Mouse (Mus musculus) neural tube, embryonic 12.5 days (tissue): ENCODE results near the gene Vstm4. TPM values are rescaled to one million over a fixed set of nuclear protein-coding genes. Genes with fewer than 3 reads are reported as not detected.
A peak's percentile ranks its signal among the peaks of the same experiment; 100 is the strongest.

ENCODE experiments used
- ATAC-seq: fragments of 200-750 bp; cut with Nextera tagmentation; 2 replicates; pipeline ENCODE4 v1.8.0; 2017; ENCODE audit warnings: low read depth, mild to moderate bottlenecking, moderate TSS enrichment, moderate library complexity; ENCODE audit not compliant: low FRiP score
- H3K27ac ChIP-seq: fragments of 300-500 bp; sonication (generic); 2 replicates; pipeline ENCODE4 v1.5.1; 2016
- H3K27me3 ChIP-seq: fragments of 300-500 bp; sonication (generic); replicated peaks from 2 replicates; pipeline ENCODE4 v1.6.1; 2016; ENCODE audit warnings: mild to moderate bottlenecking
- H3K36me3 ChIP-seq: fragments of 300-500 bp; sonication (generic); 2 replicates; pipeline ENCODE4 v1.6.1; 2016; ENCODE audit warnings: mild to moderate bottlenecking
- H3K4me1 ChIP-seq: fragments of 300-500 bp; sonication (generic); 2 replicates; pipeline ENCODE4 v1.6.1; 2016
- H3K4me2 ChIP-seq: fragments of 300-500 bp; sonication (generic); replicated peaks from 2 replicates; pipeline ENCODE4 v1.6.1; 2016; ENCODE audit warnings: mild to moderate bottlenecking
- H3K4me3 ChIP-seq: fragments of 300-500 bp; sonication (generic); 2 replicates; pipeline ENCODE4 v1.5.1; 2016
- H3K9ac ChIP-seq: fragments of 300-500 bp; sonication (generic); 2 replicates; pipeline ENCODE4 v1.6.1; 2016; ENCODE audit warnings: mild to moderate bottlenecking
- H3K9me3 ChIP-seq: fragments of 300-500 bp; sonication (generic); 2 replicates; pipeline ENCODE4 v1.6.1; 2016; ENCODE audit warnings: mild to moderate bottlenecking
- WGBS: fragments of 180-500 bp; shearing (Covaris S2); methylation state at CpG from one replicate; pipeline ENCODE4 v1.1.7; 2016; 5-methylcytosine and 5-hydroxymethylcytosine counted together
- polyA plus RNA-seq: library from polyadenylated mRNA; unstranded; fragments of >200 nt; fragmentation: Nextera tagmentation; extraction: Ambion mirVana; gene quantifications from 2 replicates; pipeline ENCODE4 v1.2.1, GENCODE M21; 2016

Gene Vstm4
- polyA plus RNA-seq, 1 experiment from 2014 or later, result 8.6 TPM

GRCm38 (mm10) chr14:32960481-32960880 is 103.9 kb downstream of the Vstm4 start:
- WGBS, result 39% methylated on average over 5 of the region's 5 CpGs
- H3K9me3 ChIP-seq, result no peaks in the 10 kb centered on the region
- no peak overlapping the region for H3K4me3 ChIP-seq
- H3K36me3 ChIP-seq, result no peaks in the 10 kb centered on the region
- H3K27me3 ChIP-seq, result no peaks in the 10 kb centered on the region
- no peak overlapping the region for H3K27ac ChIP-seq
- H3K9ac ChIP-seq, result no peak overlapping the region
- ATAC-seq, result peak; percentile 53
- H3K4me2 ChIP-seq, result no peak overlapping the region
- no peaks in the 10 kb centered on the region for H3K4me1 ChIP-seq

DNA sequence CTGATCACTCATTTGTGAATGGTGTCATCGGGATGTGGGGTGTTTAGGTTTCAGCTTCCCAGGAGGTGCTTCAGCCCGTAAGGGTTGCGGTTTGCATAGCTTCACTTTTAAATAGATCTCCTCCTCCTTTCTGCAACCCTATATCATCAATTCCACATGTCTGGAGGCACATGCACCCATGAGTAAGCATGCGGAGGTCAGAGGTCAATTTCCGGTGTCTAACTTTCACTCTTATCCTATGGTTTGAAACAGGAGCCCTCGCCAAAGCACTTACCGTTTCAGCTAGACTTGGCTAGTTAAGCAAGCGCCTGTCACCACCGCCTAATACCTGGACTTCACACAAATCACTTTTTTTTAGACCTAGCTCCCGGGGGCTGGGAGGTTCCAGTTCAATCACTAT is 108.2 kb downstream of the Vstm4 start:
- H3K27me3 ChIP-seq, result no peaks in the 10 kb centered on the region

DNA sequence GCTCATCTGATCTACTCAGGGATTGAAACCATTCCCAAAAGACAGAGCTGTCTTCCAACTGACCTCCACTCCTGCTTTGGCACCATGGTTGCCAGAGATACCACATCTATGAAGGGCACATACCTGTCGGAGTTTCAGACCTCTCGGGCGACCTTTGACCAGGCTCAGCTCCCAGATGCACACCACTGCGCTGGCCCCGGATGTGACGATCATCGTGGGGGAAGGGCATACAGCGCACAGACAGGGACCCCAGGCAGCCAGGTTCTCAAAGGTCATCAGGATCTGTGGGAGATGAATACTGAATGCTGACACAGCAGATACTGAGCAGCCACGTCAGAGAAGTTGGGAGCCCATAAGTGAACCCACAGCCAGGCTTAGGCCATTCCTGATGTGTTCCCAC is 114.1 kb downstream of the Vstm4 start:
- WGBS, result 76% methylated on average over 9 of the region's 9 CpGs
- H3K4me1 ChIP-seq, result no peaks in the 10 kb centered on the region
- H3K27ac ChIP-seq, result no peak overlapping the region
- no peaks in the 10 kb centered on the region for H3K9me3 ChIP-seq
- H3K9ac ChIP-seq, result no peak overlapping the region
- no peak overlapping the region for H3K4me3 ChIP-seq
- H3K36me3 ChIP-seq, result no peaks in the 10 kb centered on the region
- H3K27me3 ChIP-seq, result no peaks in the 10 kb centered on the region
- ATAC-seq, result no peak
- H3K4me2 ChIP-seq, result no peak overlapping the region

More for the DNA sequence above, 108.2 kb downstream of the Vstm4 start:
- H3K9me3 ChIP-seq, result no peaks in the 10 kb centered on the region
- H3K36me3 ChIP-seq, result no peaks in the 10 kb centered on the region
- 86% methylated on average over 10 of the region's 10 CpGs for WGBS
- H3K9ac ChIP-seq, result no peak overlapping the region
- no peak overlapping the region for H3K27ac ChIP-seq
- no peak overlapping the region for H3K4me2 ChIP-seq
- no peak overlapping the region for H3K4me3 ChIP-seq
- H3K4me1 ChIP-seq, result no peaks in the 10 kb centered on the region
- no peak for ATAC-seq

DNA sequence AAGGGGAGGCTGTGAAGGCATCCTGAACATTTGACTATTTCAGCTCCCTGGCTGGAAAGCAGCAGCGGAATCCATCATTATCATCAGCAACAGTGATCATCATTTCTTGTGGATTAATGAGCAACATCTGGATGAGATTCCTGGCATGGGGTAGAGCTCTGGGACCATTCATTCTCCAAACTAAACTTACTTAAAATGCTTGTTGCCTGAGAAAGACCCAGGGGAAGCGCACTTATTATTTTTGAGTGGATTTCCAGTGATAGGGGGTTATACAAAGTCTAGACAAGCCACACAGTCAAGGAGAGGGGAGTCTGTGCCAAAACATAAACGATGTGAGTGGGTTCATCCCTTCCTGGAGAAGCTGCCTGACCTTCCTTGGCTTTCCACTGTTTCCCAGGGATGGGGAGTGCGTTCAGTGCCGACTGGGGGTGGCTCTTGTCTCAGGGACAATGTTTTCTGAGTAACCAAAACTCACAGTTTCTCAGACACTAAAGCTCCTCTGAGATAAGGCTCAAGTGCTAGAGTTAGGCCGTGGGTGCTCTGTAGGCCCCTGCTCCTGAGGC is 127.7 kb downstream of the Vstm4 start:
- Histone ChIP-seq H3K27me3 (peaks cover 18% of the 10 kb centered on the region), H3K27ac (no peak overlapping the region), H3K4me1 (peaks cover 6% of the 10 kb centered on the region; the same call in 1 of the 2 replicates), H3K36me3 (no peaks in the 10 kb centered on the region), H3K4me3 (no peak overlapping the region), H3K4me2 (no peak overlapping the region), H3K9me3 (no peaks in the 10 kb centered on the region), H3K9ac (no peak overlapping the region)
- 77% methylated on average over 6 of the region's 6 CpGs for WGBS
- ATAC-seq, result no peak

DNA sequence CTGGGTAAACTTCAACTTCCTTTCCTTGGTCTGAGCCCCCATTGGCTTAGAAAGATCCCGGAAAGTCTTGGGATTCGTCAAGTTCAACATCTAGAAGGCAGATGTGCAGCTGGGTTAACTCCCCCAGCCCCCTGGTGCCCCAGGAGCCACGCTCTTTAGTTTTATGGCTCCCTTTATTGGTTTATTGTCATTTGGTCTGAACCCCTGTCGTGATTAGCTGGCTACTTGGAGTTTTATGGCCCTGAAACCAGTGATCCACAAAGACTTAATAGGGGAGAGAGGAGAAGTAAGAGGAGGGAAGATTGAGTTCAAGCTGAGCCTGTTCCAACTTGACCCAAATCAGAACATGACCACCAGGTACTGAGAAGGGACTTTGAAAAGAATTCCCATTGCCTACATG is 130.1 kb downstream of the Vstm4 start:
- 7% methylated on average over 4 of the region's 4 CpGs for WGBS
- Histone ChIP-seq H3K27me3 (peaks cover 18% of the 10 kb centered on the region), H3K36me3 (no peaks in the 10 kb centered on the region), H3K4me2 (no peak overlapping the region), H3K4me3 (no peak overlapping the region), H3K9me3 (no peaks in the 10 kb centered on the region), H3K4me1 (peaks cover 6% of the 10 kb centered on the region; the same call in 1 of the 2 replicates), H3K27ac (no peak overlapping the region), H3K9ac (no peak overlapping the region)
- ATAC-seq, result no peak

Other genes starting within 250 kb of the Vstm4 start
- gene 3425401B19Rik, start 171.5 kb upstream of the Vstm4 start, polyA plus RNA-seq, result 0.24 and 0.32 TPM in 2 replicates
- 0.74 and 0.92 TPM in 2 replicates for gene Tmem273, start 70.8 kb upstream of the Vstm4 start, polyA plus RNA-seq
- gene Fam170b, start 22.8 kb upstream of the Vstm4 start, polyA plus RNA-seq, result not detected in 2 replicates
- gene Lrrc18, start 134.6 kb downstream of the Vstm4 start, polyA plus RNA-seq, result 0.16 and 0.43 TPM in 2 replicates